Mouse (Mus musculus) liver, adult 2 months (tissue): Measurements from ENCODE around the gene Gm10912. TPM values are rescaled to one million over a fixed set of nuclear protein-coding genes. Genes with fewer than 3 reads are reported as not detected.

ENCODE experiments used
- DNase-seq: peaks from one replicate; pipeline ENCODE4 v3.0.0-alpha.2; 2011; ENCODE audit warnings: low read depth, low spot score; ENCODE audit errors: extremely low read depth
- H3K27ac ChIP-seq: fragments of 200-500 bp; replicated peaks from 2 replicates; pipeline ENCODE4 v1.5.1; 2012; ENCODE audit warnings: low read depth, mild to moderate bottlenecking, control low read depth, inconsistent platforms, low read length; ENCODE audit not compliant: insufficient read depth
- H3K27me3 ChIP-seq: fragments of 200-500 bp; 2 replicates; pipeline ENCODE4 v1.6.1; 2012; ENCODE audit warnings: mild to moderate bottlenecking, moderate library complexity, low read length, inconsistent platforms; ENCODE audit not compliant: control insufficient read depth, insufficient read depth
- H3K36me3 ChIP-seq: fragments of 200-500 bp; 2 replicates; pipeline ENCODE4 v1.6.1; 2012; ENCODE audit warnings: low read length, inconsistent platforms; ENCODE audit not compliant: control insufficient read depth, insufficient read depth
- H3K4me1 ChIP-seq: fragments of 200-500 bp; 2 replicates; pipeline ENCODE4 v1.6.1; 2011; ENCODE audit warnings: low read length; ENCODE audit not compliant: control insufficient read depth, insufficient read depth
- H3K4me3 ChIP-seq: fragments of 200-500 bp; 2 replicates; pipeline ENCODE4 v1.5.1; 2011; ENCODE audit warnings: low read depth, mild to moderate bottlenecking, control low read depth, low read length, moderate library complexity; ENCODE audit not compliant: insufficient read depth
- H3K79me2 ChIP-seq: fragments of 200-500 bp; 2 replicates; pipeline ENCODE4 v1.6.1; 2012; ENCODE audit warnings: inconsistent platforms, mild to moderate bottlenecking, low read length, moderate library complexity; ENCODE audit not compliant: control insufficient read depth, insufficient read depth
- H3K9ac ChIP-seq: fragments of 200-500 bp; 2 replicates; pipeline ENCODE4 v1.6.1; 2012; ENCODE audit warnings: low read depth, mild to moderate bottlenecking, control low read depth, inconsistent platforms, low read length
- CTCF ChIP-seq: fragments of 200-500 bp; IDR thresholded peaks from 2 replicates; pipeline ENCODE4 v1.5.1; 2011; ENCODE audit warnings: low read depth, low read length, control low read depth
- POLR2A ChIP-seq: fragments of 200-500 bp; IDR thresholded peaks from 2 replicates; pipeline ENCODE4 v1.6.1; 2011; ENCODE audit warnings: low read length, control low read depth; ENCODE audit not compliant: insufficient read depth; ENCODE audit errors: extremely low read depth
- WGBS: fragments of 180-500 bp; shearing (Covaris S2); methylation state at CpG from one replicate; pipeline ENCODE4 v1.1.7; 2018; 5-methylcytosine and 5-hydroxymethylcytosine counted together
- polyA plus RNA-seq: library from polyadenylated mRNA; depleted of rRNA; stranded (reverse); fragments of >200 nt; gene quantifications from 2 replicates; pipeline ENCODE4 v1.2.3, GENCODE M21; 2012
- total RNA-seq: library from RNA; depleted of rRNA; stranded (reverse); fragments of >200 nt; gene quantifications from 2 replicates; pipeline ENCODE4 v1.2.3, GENCODE M21; 2014

The Gm10912 gene
- total and polyA plus RNA-seq, 2 experiments: 0.11 to 0.65 TPM

GRCm38 (mm10) chr2:104041632-104042031 lies 24.0 kb upstream of the Gm10912 start:
- Histone ChIP-seq H3K36me3 (peaks cover 40% of the 10 kb centered on the region), H3K4me1 (peaks cover 17% of the 10 kb centered on the region; the same call in 1 of the 2 replicates), H3K4me3 (no peak overlapping the region), H3K9ac (no peak overlapping the region; the same call in 1 of the 2 replicates), H3K27ac (peak overlapping the region; percentile 7; the same call in 1 of the 2 replicates), H3K79me2 (peaks cover 5% of the 10 kb centered on the region; the same call in 1 of the 2 replicates), H3K27me3 (no peaks in the 10 kb centered on the region)
- DNase-seq: peak; percentile 85
- TF ChIP-seq POLR2A: no peak
- no peak for TF ChIP-seq CTCF
- 7% methylated on average over 5 of the region's 5 CpGs for WGBS

- Histone ChIP-seq H3K9ac (no peak overlapping the region), H3K79me2 (peaks cover 5% of the 10 kb centered on the region; the same call in 1 of the 2 replicates), H3K4me1 (peaks cover 17% of the 10 kb centered on the region; the same call in 1 of the 2 replicates), H3K27me3 (no peaks in the 10 kb centered on the region), H3K27ac (no peak overlapping the region), H3K36me3 (peaks cover 36% of the 10 kb centered on the region), H3K4me3 (no peak overlapping the region)
- 91% methylated on average over 15 of the region's 15 CpGs for whole genome bisulfite sequencing
- no peak for DNase-seq
- TF ChIP-seq CTCF (no peak), POLR2A (no peak)
Measured at GRCm38 (mm10) chr2:104042766-104043165, 22.9 kb upstream of the Gm10912 start.

- Histone ChIP-seq H3K27ac (0 out of 2 replicates have a peak overlapping the region, but pooled peaks have one; percentile 29), H3K9ac (no peak overlapping the region), H3K27me3 (no peaks in the 10 kb centered on the region), H3K4me1 (peaks cover 17% of the 10 kb centered on the region; the same call in 1 of the 2 replicates), H3K79me2 (peaks cover 8% of the 10 kb centered on the region; the same call in 1 of the 2 replicates), H3K4me3 (no peak overlapping the region), H3K36me3 (peaks cover 41% of the 10 kb centered on the region)
- 20% methylated on average over 5 of the region's 5 CpGs for WGBS
- DNase-seq: peak; percentile 55
- no peak for TF ChIP-seq POLR2A
- no peak for TF ChIP-seq CTCF
Measured at GRCm38 (mm10) chr2:104043624-104044478, 21.8 kb upstream of the Gm10912 start.

GRCm38 (mm10) chr2:104044479-104045080 lies 21.0 kb upstream of the Gm10912 start:
- no peak for TF ChIP-seq POLR2A
- no peak for TF ChIP-seq CTCF
- peak; percentile 48 for DNase-seq
- Histone ChIP-seq H3K4me3 (no peak overlapping the region), H3K4me1 (peaks cover 16% of the 10 kb centered on the region; the same call in 1 of the 2 replicates), H3K27me3 (no peaks in the 10 kb centered on the region), H3K27ac (no peak overlapping the region), H3K36me3 (peaks cover 43% of the 10 kb centered on the region), H3K9ac (no peak overlapping the region), H3K79me2 (peaks cover 8% of the 10 kb centered on the region; the same call in 1 of the 2 replicates)
- 68% methylated on average over 1 of the region's 1 CpGs for WGBS

GRCm38 (mm10) chr2:104058381-104058780 lies 7.2 kb upstream of the Gm10912 start:
- Histone ChIP-seq H3K36me3 (peaks cover 52% of the 10 kb centered on the region), H3K79me2 (no peaks in the 10 kb centered on the region), H3K4me3 (no peak overlapping the region), H3K9ac (no peak overlapping the region), H3K4me1 (no peaks in the 10 kb centered on the region), H3K27me3 (no peaks in the 10 kb centered on the region), H3K27ac (no peak overlapping the region)
- 87% methylated on average over 1 of the region's 1 CpGs for WGBS
- no peak for DNase-seq
- TF ChIP-seq CTCF: no peak
- no peak for TF ChIP-seq POLR2A
